Mouse (Mus musculus) embryo, embryonic 10 days (tissue): ENCODE results near the gene Eps15.

Experiments used
- DNase-seq: peaks from one replicate; pipeline ENCODE4 v3.0.0-alpha.2; 2015; ENCODE audit warnings: low spot score

Gene Eps15

DNA sequence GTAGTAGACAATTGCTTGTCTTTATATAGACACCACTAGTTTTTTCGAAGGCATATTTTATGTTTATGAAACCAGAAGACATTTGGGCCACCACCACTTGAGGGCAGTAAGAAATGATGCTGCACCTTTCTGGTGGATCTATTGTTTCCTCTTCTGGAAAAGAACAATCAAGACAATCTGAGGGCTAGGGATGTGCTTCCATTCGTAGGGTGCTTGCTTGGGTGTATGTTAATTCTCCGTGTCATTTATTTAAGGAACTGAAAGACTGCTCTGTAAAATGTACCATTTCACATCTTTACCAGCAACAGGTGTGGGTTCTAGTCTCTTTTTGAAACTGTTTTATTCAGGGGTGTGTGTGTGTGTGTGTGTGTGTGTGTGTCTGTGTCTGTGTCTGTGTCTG is 11.2 kb upstream of the Eps15 start:
- no peak for DNase-seq

DNA sequence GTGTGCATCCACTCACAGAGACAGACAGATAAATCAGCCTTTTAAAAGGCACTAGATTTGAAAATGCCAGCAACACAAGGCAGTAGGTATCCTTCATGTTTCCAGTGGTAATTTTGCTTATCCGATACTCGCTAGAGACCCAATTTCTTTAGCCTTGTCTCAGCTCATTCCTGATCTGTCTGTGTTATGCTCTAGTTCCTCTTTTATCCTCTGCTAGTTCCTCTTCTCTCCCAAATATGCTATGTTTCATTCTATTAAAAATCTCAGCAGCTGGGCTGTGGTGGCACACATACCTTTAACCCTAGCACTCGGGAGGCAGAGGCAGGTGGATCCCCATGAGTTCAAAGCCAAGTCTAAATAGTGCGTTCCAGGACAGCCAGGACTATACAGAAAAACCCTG is 8.3 kb upstream of the Eps15 start:
- DNase-seq = no peak

DNA sequence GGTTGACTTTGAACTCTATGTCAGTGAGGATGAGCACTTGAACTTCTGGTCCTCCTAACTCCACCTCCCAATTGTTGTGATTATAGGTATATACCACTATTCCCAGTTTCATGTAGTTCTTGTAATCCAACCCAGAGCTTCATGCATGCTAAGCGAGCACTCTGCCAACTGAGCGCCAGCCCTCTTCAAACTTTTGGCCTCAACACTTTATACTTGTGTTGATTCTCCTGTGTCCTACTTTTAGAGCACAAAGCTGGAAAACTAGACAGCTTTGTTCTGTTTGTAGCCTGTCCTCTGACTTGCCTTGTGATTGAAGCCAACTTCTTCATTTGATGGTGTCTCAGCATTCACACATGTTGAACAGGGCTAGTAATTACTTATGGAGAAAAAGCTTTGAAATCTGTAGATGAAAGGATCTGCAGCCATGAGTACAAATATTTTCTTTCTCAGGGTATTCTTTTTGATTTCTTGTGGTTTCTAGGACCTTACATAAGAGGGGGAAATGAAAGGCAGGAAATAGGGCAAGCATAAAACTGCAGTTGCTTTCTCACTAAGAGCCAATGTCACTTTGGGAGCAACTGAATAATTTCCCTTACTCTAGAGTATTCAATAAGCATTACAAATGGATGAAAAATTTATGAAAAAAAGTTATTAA is 6.4 kb upstream of the Eps15 start:
- no peak for DNase-seq

DNA sequence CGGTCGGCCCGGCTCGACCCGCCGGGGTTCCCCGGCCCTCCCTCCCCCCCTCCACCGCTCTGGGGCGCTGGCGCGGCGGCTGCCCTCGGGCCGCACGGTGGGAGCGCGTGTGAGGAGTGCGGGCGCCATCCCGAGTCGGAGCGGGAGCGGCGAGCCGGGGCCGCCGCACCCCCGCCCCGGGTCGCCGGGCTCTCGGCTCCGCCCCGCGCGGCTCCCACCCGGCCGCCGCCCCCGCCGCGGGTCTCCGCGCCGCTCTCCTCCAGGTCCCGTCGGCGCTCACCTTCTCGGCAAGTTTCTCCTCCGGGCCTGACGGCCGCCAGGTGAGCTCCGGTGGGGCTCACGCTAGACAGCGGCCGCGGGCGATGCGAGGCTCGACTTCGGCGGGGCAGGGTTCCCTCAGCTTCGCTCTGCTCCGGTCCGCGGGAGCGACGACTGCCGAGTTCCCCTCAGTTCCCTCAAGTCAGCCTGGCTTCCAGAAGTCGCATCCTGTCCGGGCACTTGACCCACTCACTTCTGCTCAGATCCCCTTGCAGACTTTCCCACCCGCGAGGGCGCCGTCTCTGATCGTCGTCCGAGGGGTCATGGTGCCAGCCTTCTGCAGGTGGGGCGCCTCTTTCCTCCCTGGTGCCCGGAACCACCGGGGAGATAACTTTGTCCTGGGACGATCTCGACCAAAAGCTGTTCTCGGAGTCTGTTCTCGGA is 542 bp downstream of the Eps15 start:
- peak; percentile 53 for DNase-seq

DNA sequence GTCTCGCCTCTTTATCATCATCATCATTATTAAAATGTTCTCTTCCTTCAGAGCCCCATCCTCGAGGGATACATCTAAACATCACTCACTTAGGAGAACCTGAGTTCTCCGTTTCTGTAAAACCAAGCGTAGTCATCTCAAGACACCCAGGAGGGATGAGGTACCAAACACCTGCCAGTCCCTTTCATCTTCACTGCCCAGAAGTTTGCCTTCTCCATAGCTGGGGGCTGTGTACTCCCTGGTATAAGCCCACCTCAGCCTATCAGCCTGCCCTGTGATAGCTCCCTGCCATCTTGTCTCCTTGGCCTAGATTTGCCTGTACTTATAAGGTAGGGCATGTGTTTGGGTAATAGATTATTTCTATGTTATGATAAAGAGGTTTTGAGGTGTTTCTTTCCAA is 1.1 kb downstream of the Eps15 start:
- DNase-seq = no peak

DNA sequence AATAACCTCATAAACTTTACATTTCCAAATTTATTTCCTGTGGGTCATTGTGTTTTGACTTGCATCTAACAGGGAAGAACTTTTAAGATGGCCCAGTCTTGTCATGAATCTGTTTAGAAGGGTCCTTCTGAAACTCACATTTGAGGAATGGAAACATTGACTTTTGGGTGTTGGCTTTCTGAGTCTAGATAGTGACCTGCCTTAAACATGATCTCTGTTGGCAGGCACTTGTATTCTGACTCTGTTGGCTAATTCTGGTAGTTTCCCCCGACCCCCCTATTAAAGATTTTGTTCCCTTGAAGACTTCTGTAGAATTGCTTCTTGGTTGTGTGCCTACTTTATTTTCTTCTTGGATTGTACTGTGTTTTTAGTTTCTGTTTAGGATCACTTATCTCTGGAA is 1.9 kb downstream of the Eps15 start:
- DNase-seq = no peak

DNA sequence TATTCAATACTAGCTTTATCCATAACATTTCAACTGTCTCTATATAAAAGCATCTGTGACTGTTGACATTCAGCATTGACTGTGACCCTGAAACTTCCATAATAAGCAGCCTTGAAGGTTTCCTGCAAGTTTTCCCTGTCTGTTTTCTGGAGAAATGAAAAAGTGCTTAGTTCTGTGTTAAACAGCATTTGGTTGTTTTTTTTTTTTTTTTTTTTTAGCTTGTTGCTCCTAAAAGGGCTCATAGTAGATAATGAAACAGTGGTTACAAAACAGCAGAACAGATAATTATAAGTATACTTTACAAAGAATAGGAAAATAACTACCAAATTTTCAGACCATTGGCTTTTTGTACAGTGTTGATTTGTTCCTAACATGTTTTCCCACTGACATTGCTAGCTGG is 14.6 kb downstream of the Eps15 start:
- no peak for DNase-seq

DNA sequence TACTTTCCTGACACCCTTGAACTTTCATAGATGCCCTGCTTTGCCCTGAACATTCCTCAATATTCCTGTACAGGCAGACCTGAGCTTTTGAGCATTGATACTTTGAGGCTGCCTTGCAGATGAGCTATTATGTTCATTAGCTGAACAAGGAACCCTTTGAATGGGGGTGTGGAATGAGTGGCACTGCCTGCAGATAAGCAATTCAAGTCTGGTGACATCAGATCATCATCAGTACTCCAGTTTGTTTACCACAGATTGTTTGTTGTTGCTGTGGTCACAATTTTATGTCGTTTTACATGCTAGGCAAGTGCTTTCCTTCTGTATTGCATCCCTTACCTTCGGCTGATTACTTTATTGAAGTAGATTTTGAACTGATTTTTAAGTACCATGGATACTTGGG is 16.4 kb downstream of the Eps15 start:
- no peak for DNase-seq

DNA sequence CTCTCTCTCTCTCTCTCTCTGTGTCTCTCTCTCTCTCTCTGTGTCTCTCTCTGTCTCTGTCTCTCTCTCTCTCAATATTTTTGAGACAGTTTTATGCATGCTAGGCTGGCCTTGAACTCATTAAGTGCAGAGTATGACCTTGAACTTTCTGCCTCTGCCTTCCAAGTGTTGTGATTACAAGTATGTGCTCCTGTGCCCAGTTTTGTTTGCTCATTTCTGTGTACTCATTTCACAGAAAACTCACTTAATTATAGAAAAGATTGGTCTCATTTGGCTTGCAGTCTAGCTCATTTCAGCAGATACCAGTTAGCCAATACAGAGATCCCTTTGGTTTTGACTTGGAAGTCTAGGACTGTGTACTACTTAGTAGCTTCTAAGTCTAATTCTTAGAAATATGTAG is 19.1 kb downstream of the Eps15 start:
- DNase-seq = no peak

DNA sequence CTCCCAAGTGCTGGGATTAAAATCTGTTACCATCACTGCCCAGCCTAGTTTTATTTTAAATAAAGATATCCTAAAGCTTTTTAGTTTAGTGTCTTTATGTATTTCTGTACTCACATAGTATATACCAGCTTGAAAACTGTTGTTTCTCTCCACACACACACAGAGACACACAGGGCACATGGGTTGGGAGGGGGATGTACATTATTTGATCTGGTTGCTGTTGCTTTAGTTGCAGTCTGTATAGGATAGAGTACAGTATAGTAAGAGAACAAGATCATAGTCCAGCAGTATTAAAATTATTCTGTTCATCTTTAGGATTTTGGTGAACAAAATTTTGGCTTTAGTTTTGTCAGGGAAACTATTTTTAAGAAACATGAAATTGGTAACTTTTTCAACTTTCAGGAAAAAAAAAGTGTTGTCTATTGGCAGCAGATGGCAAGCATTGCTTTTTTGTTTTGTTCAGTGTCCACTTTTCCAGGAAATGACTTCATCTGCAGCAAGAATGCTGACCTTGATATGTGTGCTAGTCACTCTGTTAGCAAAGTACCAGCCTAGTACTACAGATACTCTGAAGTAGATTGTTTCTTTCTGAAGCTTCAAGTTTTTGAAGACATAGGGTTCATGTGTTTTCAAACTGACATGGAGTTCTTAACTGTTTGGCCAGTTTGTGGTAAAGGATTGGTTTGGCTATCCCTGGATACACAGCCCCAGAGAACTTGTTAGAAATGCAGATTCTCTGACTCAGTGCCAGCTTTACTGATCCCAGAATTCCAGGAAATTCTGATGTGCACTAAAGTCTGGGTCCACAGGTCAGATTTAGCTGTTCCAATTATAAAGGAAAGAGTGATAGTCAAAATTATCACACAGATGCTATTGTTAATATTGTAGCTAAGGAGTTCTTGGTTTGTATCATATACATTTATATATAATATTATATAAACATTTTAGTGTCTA is 37.1 kb downstream of the Eps15 start:
- no peak for DNase-seq

DNA sequence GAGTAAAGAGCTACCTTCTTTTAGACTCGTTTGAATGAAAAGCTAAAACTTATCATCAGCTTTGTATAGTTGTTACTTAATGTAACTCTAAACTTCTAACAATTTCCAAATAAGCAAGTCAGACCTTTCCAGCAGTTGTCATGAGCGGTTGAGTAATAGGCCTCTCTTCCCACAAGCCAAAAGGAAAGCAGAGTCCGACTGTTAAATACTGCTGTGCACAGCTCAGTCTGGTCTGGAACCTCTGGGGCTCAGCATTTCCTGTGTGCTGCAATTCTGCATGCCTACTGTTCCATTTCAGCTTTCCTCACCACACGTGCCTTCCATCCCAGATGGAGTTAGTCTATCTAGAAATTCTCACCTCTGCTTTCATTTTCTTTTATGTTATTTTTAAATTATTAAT is 56.7 kb downstream of the Eps15 start:
- no peak for DNase-seq

DNA sequence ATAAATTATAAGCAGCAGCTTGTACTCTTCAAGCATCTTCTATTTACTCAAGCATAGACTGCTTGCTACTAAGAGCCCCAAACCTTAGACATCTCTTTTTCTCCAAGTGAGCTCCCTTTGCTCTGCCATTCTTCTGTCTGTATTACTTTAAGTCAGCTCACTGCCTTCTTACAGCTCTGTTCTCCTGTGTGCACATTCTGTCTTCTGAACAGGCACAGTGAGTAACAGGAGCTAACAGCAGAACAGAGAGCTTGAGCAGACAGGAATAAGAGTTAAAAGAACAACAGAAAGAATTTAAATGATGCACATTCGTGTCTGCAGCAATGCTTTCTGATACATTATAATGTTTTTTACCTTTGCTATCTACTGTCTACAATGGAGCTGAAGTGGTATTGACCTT is 61.2 kb downstream of the Eps15 start:
- no peak for DNase-seq

DNA sequence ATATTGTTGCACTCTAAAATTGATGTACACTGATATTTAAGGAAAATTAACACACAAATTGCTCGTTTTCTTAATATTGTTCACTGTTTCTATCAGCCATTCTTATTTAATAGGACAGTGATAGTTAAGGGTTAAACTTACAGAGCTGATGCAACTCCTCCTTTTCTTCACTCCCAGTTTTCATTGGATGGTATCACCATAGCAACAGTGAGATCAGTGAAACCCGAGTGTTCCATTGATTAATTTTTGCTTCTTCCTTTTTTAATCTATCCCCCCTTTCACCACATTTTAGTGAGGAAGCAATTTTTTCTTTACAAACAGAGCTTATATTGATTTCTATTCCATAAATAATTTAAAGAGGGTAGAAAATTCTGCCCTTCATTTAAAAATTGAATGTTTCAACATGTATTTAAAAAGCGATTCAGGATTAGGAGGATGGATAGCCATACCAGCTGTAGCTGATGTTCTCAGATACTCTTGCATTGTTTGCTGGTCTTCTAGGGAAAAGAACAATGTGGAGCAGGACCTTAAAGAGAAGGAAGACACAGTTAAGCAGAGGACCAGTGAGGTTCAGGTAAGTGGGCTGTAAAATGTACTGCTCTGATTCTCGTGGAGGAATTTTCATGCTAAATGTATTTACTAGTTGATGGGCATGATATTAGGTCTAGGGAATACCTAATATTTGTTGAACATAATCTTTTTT is 62.9 kb downstream of the Eps15 start:
- peak; percentile 59 for DNase-seq

DNA sequence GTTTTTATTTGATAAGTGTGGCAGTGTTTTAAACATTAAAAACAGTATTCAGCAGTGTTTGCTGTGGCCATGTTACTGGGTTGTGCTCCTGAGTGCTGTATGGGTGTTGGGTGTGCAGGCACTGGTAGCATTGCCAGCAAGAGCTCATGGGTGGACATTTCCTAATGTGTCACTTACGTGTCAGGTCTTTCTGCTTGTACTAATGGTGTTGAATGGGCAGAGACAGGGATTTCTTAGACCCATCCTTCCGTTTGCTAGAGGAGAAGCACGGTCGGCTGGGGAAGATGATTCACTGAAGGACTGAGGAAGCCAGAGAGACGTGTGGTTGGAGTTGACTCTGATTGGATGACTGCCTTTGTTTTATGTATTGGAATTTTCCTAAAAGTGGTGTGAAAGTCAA is 63.8 kb downstream of the Eps15 start:
- DNase-seq = no peak

DNA sequence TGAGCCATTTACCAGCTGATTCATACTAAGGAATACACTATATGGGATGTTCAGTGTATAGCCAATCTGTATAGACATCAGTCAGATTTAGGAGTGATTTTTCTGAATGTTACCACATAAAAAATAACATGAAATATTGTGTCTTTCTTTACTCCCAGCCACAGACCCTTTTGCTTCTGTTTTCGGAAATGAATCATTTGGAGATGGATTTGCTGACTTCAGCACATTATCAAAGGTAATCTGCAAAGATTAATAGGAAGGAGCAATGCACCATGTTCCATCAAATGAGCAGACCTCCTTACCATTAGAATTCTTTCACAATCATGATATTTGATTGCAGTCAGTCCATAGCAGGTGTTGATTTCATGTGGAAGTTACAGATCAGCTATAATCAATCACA is 98.0 kb downstream of the Eps15 start:
- no peak for DNase-seq

DNA sequence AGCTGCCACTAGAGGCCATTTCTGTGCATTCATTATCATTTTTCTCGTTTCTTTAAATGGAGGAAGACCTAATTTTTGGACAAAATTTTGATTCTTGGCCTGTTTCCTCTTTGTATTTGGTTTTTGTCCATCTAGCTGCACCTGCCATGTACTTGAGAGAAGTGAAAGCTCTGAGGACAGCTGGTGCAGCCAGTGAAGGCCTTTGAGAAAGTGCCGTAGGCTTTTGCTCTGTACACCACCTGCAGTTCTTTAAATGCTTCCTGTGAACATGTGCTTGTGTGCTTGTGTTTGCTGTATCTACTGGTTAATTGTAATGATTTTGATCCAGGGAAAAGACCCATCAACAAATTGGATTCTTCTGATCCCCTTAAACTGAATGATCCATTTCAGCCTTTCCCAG is 102.4 kb downstream of the Eps15 start:
- DNase-seq = no peak

DNA sequence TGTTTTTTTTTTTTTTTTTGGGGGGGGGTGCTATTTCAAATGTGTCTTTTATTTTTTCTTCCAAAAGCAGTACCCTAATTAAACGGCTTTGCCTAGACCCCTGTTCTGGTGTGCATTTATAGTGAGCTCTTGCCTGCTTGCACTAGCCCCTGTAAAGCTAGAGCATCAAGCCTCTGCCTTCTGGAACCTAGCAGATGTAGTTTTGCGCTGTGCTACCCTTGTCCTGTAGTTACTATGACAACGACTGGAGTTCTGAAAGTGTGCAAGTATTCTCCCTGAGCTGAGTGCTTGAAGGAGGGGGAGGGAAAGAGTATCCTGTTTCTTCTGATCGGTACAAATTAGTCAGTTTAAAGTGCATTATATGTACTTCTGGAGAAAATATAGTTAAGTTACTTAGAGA is 105.5 kb downstream of the Eps15 start:
- peak; percentile 59 for DNase-seq

DNA sequence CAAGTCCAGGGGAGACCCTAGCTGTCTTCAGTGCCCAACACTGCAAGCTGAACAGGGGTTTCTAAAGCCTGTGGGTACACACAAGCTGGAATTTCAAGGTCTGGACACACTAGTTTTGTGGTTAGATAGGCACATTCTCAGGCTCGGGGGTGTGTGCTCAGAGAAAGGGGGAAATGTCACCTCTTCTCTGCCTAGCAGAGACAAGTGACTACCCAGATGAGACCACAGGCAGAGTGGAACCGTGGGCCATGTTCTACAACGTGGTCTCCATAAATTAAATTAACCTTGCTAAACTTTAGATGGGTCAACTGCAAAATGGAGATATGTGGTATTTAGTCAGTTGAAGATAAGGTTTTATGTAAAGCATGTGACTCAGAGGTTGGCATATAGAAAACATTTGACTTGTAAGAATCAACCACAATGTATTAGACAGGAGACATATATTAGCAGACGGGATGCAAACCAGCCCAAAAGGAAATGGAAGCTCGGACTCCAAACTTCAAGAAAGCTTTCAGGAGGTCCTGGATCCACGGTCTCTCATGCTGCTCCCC is 113.2 kb downstream of the Eps15 start:
- DNase-seq = no peak

DNA sequence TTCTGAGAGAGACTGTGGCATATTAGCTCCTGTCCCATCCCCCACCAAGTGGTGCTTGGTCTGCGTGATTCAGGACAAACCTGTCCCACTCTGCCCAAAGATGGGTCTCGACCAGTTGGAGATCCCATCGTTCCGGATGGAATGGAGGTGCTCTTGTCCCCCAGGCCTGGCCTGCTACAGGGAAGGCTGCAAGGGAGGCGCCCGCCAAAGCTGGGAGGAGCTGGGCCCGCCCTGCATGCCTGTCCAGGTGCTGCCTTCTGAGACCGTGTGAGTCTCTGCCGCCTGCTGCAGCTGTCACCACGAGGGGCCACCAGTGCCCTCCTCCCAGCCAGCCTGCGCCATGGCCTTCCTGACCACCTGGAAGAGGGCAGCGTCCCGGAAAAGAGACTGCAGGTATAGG is 113.8 kb downstream of the Eps15 start:
- peak; percentile 12 for DNase-seq

DNA sequence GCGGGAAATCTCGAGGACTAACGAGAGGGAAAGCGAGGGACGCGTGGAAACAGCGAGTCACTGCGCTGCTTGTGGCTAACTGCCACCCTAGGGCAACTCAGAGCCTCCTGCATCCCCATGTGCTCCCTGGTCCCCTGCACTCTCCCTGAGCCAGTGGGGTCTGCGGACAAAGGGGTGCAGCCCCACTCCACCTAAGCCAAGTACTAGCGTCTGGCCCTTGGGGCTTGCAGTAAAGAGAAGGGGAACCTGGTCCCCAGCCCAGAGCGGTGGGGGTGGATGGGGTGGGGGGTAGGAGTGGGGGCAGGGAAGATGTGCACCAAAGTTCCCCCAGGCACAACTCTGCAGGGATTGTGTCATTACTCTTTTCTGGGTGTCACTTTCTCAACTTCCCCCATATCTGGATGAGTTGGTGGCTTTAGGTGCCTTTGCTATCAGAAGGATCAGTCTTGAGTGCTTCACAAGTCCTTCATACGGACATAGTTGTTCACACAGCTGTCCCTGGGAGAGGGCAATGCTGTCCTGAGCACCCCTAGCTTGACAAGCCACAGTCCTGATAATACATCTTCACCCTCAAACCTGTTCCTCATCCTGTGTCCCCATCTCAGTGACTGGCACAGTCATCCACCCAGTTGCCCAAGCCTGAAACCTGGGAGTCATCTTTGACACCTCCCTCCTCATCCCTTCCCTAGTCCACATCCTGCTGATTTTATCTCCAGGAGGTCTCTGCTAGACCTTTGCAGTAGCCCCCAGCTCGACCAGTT is 114.4 kb downstream of the Eps15 start:
- DNase-seq = no peak

DNA sequence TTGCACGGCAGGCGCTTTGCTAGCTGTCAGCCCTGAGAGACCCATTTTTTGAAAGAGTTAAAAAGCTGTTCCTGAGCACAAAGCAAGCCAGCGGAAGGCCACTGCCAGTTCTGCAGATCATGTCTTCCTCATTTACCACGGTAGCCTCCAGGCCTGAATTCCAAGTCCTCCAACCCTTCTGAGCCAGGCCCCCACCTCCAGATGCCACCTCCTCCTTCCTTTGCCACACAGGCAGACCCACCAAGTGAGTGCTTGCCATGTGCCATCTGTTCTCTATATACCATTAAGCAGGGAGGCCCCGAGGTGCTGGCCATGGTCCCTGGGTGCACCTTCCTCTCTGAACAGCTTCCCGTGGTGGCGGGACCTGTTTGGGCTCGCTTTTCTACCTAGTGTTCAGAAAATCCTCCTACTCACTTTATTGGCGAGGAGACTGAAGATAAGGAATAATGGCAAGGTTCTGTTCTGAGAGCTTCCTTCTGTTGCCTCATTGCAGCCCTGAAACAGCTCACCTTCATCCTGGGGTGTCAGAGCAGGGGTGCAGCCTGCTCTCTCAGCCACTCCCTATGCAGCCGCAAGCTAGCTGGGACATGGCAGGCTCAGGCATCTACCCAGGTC is 120.4 kb downstream of the Eps15 start:
- DNase-seq = no peak
